Mouse (Mus musculus) hindbrain, embryonic 11.5 days (tissue): ENCODE results near the gene Samd4b. TPM values are rescaled to one million over a fixed set of nuclear protein-coding genes. Genes with fewer than 3 reads are reported as not detected.

ENCODE experiments used
- ATAC-seq: fragments of 200-750 bp; cut with Nextera tagmentation; 2 replicates; pipeline ENCODE4 v1.8.0; 2017; ENCODE audit warnings: mild to moderate bottlenecking, moderate TSS enrichment, moderate library complexity; ENCODE audit not compliant: low FRiP score
- DNase-seq: peaks from one replicate; pipeline ENCODE4 v3.0.0-alpha.2; 2015; ENCODE audit warnings: low spot score
- H3K27ac ChIP-seq: fragments of 300-500 bp; sonication (generic); 2 replicates; pipeline ENCODE4 v1.5.1; 2014; ENCODE audit warnings: mild to moderate bottlenecking, low read depth, low read length
- H3K27me3 ChIP-seq: fragments of 300-500 bp; sonication (generic); 2 replicates; pipeline ENCODE4 v1.6.1; 2014; ENCODE audit warnings: mild to moderate bottlenecking, low read length, moderate library complexity, mixed read lengths; ENCODE audit not compliant: control insufficient read depth, insufficient read depth
- H3K36me3 ChIP-seq: fragments of 300-500 bp; sonication (generic); 2 replicates; pipeline ENCODE4 v1.6.1; 2014; ENCODE audit warnings: mild to moderate bottlenecking, low read length, moderate library complexity, mixed read lengths; ENCODE audit not compliant: control insufficient read depth, insufficient read depth
- H3K4me1 ChIP-seq: fragments of 300-500 bp; sonication (generic); replicated peaks from 2 replicates; pipeline ENCODE4 v1.6.1; 2014; ENCODE audit warnings: low read length, mixed read lengths; ENCODE audit not compliant: control insufficient read depth, insufficient read depth
- H3K4me2 ChIP-seq: fragments of 300-500 bp; sonication (generic); replicated peaks from 2 replicates; pipeline ENCODE4 v1.6.1; 2014; ENCODE audit warnings: mild to moderate bottlenecking, low read depth, low read length
- H3K4me3 ChIP-seq: fragments of 300-500 bp; sonication (generic); 2 replicates; pipeline ENCODE4 v1.5.1; 2014; ENCODE audit warnings: low read depth, low read length
- H3K9ac ChIP-seq: fragments of 300-500 bp; sonication (generic); 2 replicates; pipeline ENCODE4 v1.6.1; 2014; ENCODE audit warnings: low read depth, low read length
- H3K9me3 ChIP-seq: fragments of 300-500 bp; sonication (generic); 2 replicates; pipeline ENCODE4 v1.6.1; 2016; ENCODE audit warnings: low read length; ENCODE audit not compliant: control insufficient read depth
- WGBS: fragments of 180-500 bp; shearing (Covaris S2); extraction: QIAGEN DNeasy Blood & Tissue Kit; methylation state at CpG from one replicate; pipeline ENCODE4 v1.1.7; 2014; 5-methylcytosine and 5-hydroxymethylcytosine counted together
- polyA plus RNA-seq: library from polyadenylated mRNA; unstranded; fragments of >200 nt; fragmentation: Nextera tagmentation; extraction: Ambion mirVana; gene quantifications from 2 replicates; pipeline ENCODE4 v1.2.1, GENCODE M21; 2014

Gene Samd4b
- polyA plus RNA-seq, 1 experiment from 2014 or later = 27.4 TPM

DNA sequence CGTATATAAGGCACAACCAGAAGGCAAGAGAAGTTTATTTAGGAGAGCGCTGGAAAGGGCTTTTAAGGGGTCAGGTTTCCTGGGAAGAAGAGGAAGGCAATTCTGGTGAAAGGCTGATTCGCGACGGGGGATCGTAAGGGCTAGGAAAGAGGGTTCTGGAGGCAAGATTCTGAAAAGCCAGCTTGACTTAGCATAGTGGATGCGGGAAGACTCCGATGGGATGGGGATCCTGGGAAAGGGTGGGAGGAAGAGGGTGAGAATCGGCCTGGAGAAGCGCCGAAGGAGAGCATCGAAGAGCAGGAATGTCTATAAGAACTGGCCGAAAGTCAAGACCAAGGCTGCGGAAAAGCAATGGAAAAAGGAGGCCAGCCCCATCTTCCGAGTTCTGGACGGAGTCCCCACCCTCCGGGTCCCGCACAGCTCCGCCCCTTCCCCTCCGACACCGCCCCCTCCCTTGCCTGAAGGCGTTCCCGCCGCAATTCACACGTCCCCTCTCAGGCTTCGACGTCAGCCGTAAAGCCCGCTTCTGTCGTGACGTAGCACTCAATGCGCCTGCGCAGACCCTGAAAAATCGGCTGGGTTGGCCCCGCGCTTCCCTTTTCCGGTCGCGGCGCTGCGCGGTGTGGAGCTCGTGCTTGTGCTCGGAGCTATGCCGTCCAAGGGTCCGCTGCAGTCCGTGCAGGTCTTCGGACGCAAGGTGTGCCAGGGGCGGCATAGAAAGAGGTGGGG, 247.6 kb downstream of the Samd4b start, which contains the start of gene Rps16:
Gene Rps16 (plus strand): TSS at position 498 of the 729 bp plus-strand sequence.
- H3K4me1 ChIP-seq = peaks cover 3% of the 10 kb centered on the region; the same call in 1 of the 2 replicates
- peak; percentile 99 for DNase-seq
- H3K27me3 ChIP-seq = no peaks in the 10 kb centered on the region
- under 1% methylated on average over 44 of the region's 50 CpGs for WGBS
- peak within 1 kb of the TSS; percentile 64 for H3K4me3 ChIP-seq
- H3K4me2 ChIP-seq = peak within 1 kb of the TSS; percentile 91
- no peaks in the 10 kb centered on the region for H3K9me3 ChIP-seq
- peak within 1 kb of the TSS; percentile 95 for H3K9ac ChIP-seq
- peak within 1 kb of the TSS; percentile 72 for H3K27ac ChIP-seq
- ATAC-seq = peak; percentile 96
- peaks cover 12% of the 10 kb centered on the region for H3K36me3 ChIP-seq

Other genes with a start within 250 kb of the Samd4b start
- gene Rps16, start 247.5 kb downstream of the Samd4b start, polyA plus RNA-seq = 746 and 776 TPM in 2 replicates
- gene Plekhg2, start 225.5 kb downstream of the Samd4b start, polyA plus RNA-seq = 39.5 and 48.0 TPM in 2 replicates
- 3.4 and 3.9 TPM in 2 replicates for gene Zfp36, start 217.9 kb downstream of the Samd4b start, polyA plus RNA-seq
- 47.6 and 49.7 TPM in 2 replicates for gene Med29, start 205.4 kb downstream of the Samd4b start, polyA plus RNA-seq
- 77.6 and 79.9 TPM in 2 replicates for gene Paf1, start 205.2 kb downstream of the Samd4b start, polyA plus RNA-seq
- 6.5 and 8.7 TPM in 2 replicates for gene Gmfg, start 160.7 kb downstream of the Samd4b start, polyA plus RNA-seq
- 5.8 and 6.6 TPM in 2 replicates for gene Lrfn1, start 146.2 kb downstream of the Samd4b start, polyA plus RNA-seq
- not detected in 2 replicates for gene Ifnl2, start 87.7 kb downstream of the Samd4b start, polyA plus RNA-seq
- gene Ifnl3, start 75.3 kb downstream of the Samd4b start, polyA plus RNA-seq = not detected in 2 replicates
- not detected in 2 replicates for gene Sycn, start 57.3 kb downstream of the Samd4b start, polyA plus RNA-seq
- not detected in 2 replicates for gene Nccrp1, start 50.9 kb downstream of the Samd4b start, polyA plus RNA-seq
- gene Pak4, start within 50 bp of the Samd4b start, polyA plus RNA-seq = 30.5 and 32.6 TPM in 2 replicates
- not detected in 2 replicates for gene Acp7, start 33.2 kb upstream of the Samd4b start, polyA plus RNA-seq
- 5.1 and 5.5 TPM in 2 replicates for gene Fbxo27, start 94.7 kb upstream of the Samd4b start, polyA plus RNA-seq
- 8.5 and 9.4 TPM in 2 replicates for gene Fbxo17, start 118.7 kb upstream of the Samd4b start, polyA plus RNA-seq
- gene Mrps12, start 143.7 kb upstream of the Samd4b start, polyA plus RNA-seq = 131 and 132 TPM in 2 replicates
- 27.2 and 27.7 TPM in 2 replicates for gene Sars2, start 143.8 kb upstream of the Samd4b start, polyA plus RNA-seq
- gene Ccer2, start 158.0 kb upstream of the Samd4b start, polyA plus RNA-seq = 0.97 and 1.2 TPM in 2 replicates
- gene Sirt2, start 168.6 kb upstream of the Samd4b start, polyA plus RNA-seq = 79.1 and 80.3 TPM in 2 replicates
- 42.0 and 43.7 TPM in 2 replicates for gene Nfkbib, start 169.4 kb upstream of the Samd4b start, polyA plus RNA-seq
- 2.5 and 2.7 TPM in 2 replicates for gene Rinl, start 190.8 kb upstream of the Samd4b start, polyA plus RNA-seq
- gene Hnrnpl, start 210.4 kb upstream of the Samd4b start, polyA plus RNA-seq = 306 and 312 TPM in 2 replicates
- 83.8 and 84.2 TPM in 2 replicates for gene Ech1, start 227.1 kb upstream of the Samd4b start, polyA plus RNA-seq
- gene Lgals4, start 235.7 kb upstream of the Samd4b start, polyA plus RNA-seq = 2.1 and 2.5 TPM in 2 replicates